Mouse (Mus musculus) central nervous system, embryonic 11.5 days (tissue): Measurements from ENCODE around the gene C87499. TPM values are rescaled to one million over a fixed set of nuclear protein-coding genes. Genes with fewer than 3 reads are reported as not detected.

ENCODE experiments used
- polyA plus RNA-seq: library from polyadenylated mRNA; depleted of rRNA; stranded (reverse); fragments of >200 nt; gene quantifications from 2 replicates; pipeline ENCODE4 v1.2.3, GENCODE M21; 2012; rRNA removed

C87499 gene
- not detected in 2 replicates for polyA plus RNA-seq

GRCm38 (mm10) chr4:88634311-88634710 lies at the start of gene C87499:
Gene C87499 (minus strand): TSS chr4:88634411.

DNA sequence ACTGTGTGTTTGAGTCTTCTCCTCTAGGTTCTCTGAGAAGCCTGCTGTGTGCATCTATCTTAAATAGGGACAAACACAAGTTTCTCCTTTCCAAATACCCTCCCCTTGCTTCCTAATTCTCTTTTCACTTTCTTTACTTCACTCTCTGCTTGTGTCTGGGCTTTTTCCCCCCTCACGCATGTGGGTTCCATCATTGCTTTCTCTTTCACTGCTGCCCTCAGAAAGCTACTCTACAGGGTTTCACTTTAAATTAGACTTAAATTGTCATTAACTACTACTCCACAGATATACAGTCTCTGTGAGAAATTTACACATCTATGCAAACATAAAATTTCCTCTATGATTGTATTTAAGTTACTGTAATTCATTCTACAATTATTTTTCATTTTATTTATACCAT lies 49.6 kb upstream of the C87499 start, which contains the start of gene Ifna2:
Gene Ifna2 (minus strand): TSS at position 101 of the 400 bp plus-strand sequence.

DNA sequence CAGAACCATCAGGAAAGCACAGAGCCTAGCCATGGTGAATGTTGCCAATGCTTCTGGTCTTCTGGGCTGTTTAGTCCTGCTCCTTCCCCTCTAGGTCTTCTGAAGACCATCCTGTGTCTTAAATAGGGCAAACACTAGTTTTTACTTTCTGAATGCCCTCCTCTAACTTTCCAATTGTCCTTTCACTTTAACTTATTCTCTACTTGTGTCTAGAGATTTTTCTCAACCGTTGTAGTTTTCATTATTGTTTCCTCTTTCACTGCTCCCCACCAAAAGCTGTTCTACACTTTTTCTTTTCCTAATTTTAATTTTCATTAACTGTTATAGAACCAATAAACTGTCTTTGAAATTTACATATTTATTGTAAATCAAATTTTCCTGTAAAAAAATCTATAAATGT lies 42.6 kb upstream of the C87499 start, which contains the start of gene Ifna16:
Gene Ifna16 (minus strand): TSS at position 101 of the 400 bp plus-strand sequence.

GRCm38 (mm10) chr4:88644359-88644758 lies 10.1 kb upstream of the C87499 start, which contains the start of gene Ifna13:
Gene Ifna13 (minus strand): TSS chr4:88644459.

DNA sequence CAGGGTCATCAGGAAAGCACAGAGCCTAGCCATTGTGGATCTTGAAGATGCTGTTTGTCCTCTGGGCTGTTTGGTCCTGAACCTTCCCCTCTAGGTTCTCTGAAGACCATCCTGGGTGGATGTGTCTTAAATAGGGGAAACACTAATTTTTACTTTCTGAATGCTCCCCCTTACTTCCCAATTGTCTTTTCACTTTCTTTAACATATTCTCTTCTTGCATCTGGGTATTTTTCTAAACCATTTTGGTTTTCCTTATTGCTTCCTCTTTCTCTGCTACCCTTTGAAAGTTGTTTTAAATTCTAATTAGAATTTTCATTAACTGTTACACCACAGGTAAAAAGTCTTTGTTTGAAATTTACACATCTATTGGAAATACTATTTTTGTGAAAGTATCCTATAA lies 30.9 kb downstream of the C87499 start, which contains the start of gene Ifna12:
Gene Ifna12 (minus strand): TSS at position 101 of the 400 bp plus-strand sequence.

DNA sequence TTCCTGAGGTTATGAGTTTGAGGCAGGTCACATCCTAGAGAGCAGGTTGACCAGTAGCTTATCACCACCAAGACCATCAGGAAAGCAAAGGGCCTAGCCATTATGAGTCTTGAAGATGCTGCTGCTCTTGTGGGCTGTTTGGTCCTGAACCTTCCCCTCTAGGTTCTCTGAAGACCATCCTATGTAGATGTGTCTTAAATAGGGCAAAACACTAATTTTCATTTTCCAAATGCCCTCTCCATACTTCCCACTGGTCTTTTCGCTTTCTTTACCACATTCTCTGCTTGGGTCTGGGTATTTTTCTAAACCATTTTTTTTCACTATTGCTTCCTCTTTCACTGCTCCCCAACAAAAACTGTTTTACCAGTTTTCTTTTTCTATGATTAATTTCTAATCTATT lies 41.9 kb downstream of the C87499 start, which contains the start of gene Ifna9:
Gene Ifna9 (minus strand): TSS at position 101 of the 400 bp plus-strand sequence.

Other genes starting within 250 kb of the C87499 start
- gene Hacd4, start 195.5 kb downstream of the C87499 start, polyA plus RNA-seq = 1.3 and 2.3 TPM in 2 replicates
- gene Ifnb1, start 111.6 kb downstream of the C87499 start, polyA plus RNA-seq = not detected in 2 replicates
- gene Ifna15, start 76.2 kb downstream of the C87499 start, polyA plus RNA-seq = not detected in 2 replicates
- not detected in 2 replicates for gene Ifna14, start 62.6 kb downstream of the C87499 start, polyA plus RNA-seq
- gene Ifna9, start 42.0 kb downstream of the C87499 start, polyA plus RNA-seq = not detected in 2 replicates
- gene Ifna12, start 31.0 kb downstream of the C87499 start, polyA plus RNA-seq = not detected in 2 replicates
- gene Ifna13, start 10.0 kb upstream of the C87499 start, polyA plus RNA-seq = not detected in 2 replicates
- gene Ifna16, start 42.5 kb upstream of the C87499 start, polyA plus RNA-seq = not detected in 2 replicates
- not detected in 2 replicates for gene Ifna2, start 49.5 kb upstream of the C87499 start, polyA plus RNA-seq
- 0.06 TPM in 2 replicates for gene Ifnab, start 56.9 kb upstream of the C87499 start, polyA plus RNA-seq
- gene Gm26566, start 87.4 kb upstream of the C87499 start, polyA plus RNA-seq = 0.11 and 0.25 TPM in 2 replicates
- 46.1 and 65.0 TPM in 2 replicates for gene Klhl9, start 88.1 kb upstream of the C87499 start, polyA plus RNA-seq
- gene Gm13271, start 120.5 kb upstream of the C87499 start, polyA plus RNA-seq = not detected in 2 replicates
- 0.05 and 0.10 TPM in 2 replicates for gene Gm13283, start 125.7 kb upstream of the C87499 start, polyA plus RNA-seq
- not detected in 2 replicates for gene Gm13290, start 139.4 kb upstream of the C87499 start, polyA plus RNA-seq
- gene Gm13289, start 142.5 kb upstream of the C87499 start, polyA plus RNA-seq = not detected in 2 replicates
- not detected in 2 replicates for gene Gm13272, start 145.4 kb upstream of the C87499 start, polyA plus RNA-seq
- gene Ifnz, start 147.7 kb upstream of the C87499 start, polyA plus RNA-seq = 0.05 and 0.10 TPM in 2 replicates
- gene Gm13276, start 151.3 kb upstream of the C87499 start, polyA plus RNA-seq = not detected in 2 replicates
- gene Gm13277, start 154.2 kb upstream of the C87499 start, polyA plus RNA-seq = not detected in 2 replicates
- gene Gm13278, start 157.1 kb upstream of the C87499 start, polyA plus RNA-seq = not detected in 2 replicates
- gene Gm13275, start 160.1 kb upstream of the C87499 start, polyA plus RNA-seq = 0.12 TPM in 1 of 2 replicates, not detected in the other
- gene Gm13279, start 163.0 kb upstream of the C87499 start, polyA plus RNA-seq = not detected in 2 replicates
- gene Gm13285, start 165.3 kb upstream of the C87499 start, polyA plus RNA-seq = not detected in 2 replicates
- 0.12 TPM in 1 of 2 replicates, not detected in the other for gene Gm13287, start 168.8 kb upstream of the C87499 start, polyA plus RNA-seq
- gene Gm13288, start 171.1 kb upstream of the C87499 start, polyA plus RNA-seq = 0.01 and 0.02 TPM in 2 replicates
- gene Ifna7, start 181.8 kb upstream of the C87499 start, polyA plus RNA-seq = not detected in 2 replicates
- not detected in 2 replicates for gene Ifna11, start 185.5 kb upstream of the C87499 start, polyA plus RNA-seq
- not detected in 2 replicates for gene Ifna6, start 193.0 kb upstream of the C87499 start, polyA plus RNA-seq
- not detected in 2 replicates for gene Ifna5, start 201.1 kb upstream of the C87499 start, polyA plus RNA-seq
- gene Ifna4, start 207.4 kb upstream of the C87499 start, polyA plus RNA-seq = not detected in 2 replicates
- gene Ifna1, start 215.7 kb upstream of the C87499 start, polyA plus RNA-seq = not detected in 2 replicates
- gene Ifne, start 245.8 kb upstream of the C87499 start, polyA plus RNA-seq = not detected in 2 replicates